Mouse (Mus musculus) kidney, adult 11 months (tissue): ENCODE measurements around the gene Bicd2.

Experiments used
- DNase-seq: peaks from one replicate; pipeline ENCODE4 v3.0.0; 2022

Gene Bicd2

GRCm38 (mm10) chr13:49341012-49341830, at the start of gene Bicd2:
TSS of gene Bicd2 (plus strand) at chr13:49341585.
- peak; percentile 98 for DNase-seq

GRCm38 (mm10) chr13:49291949-49292348, 49.4 kb upstream of the Bicd2 start:
- DNase-seq = no peak

GRCm38 (mm10) chr13:49294108-49294507, 47.3 kb upstream of the Bicd2 start:
- DNase-seq = no peak

GRCm38 (mm10) chr13:49296270-49296669, 45.1 kb upstream of the Bicd2 start:
- DNase-seq = no peak

GRCm38 (mm10) chr13:49298514-49299381, 42.6 kb upstream of the Bicd2 start:
- peak; percentile 76 for DNase-seq

- no peak for DNase-seq
Measured at GRCm38 (mm10) chr13:49300771-49301170, 40.6 kb upstream of the Bicd2 start.

- DNase-seq = no peak
Measured at GRCm38 (mm10) chr13:49306771-49307310, 34.5 kb upstream of the Bicd2 start.

GRCm38 (mm10) chr13:49307311-49307969, 33.9 kb upstream of the Bicd2 start:
- DNase-seq = no peak

GRCm38 (mm10) chr13:49308206-49308605, 33.2 kb upstream of the Bicd2 start:
- no peak for DNase-seq

- no peak for DNase-seq
Measured at GRCm38 (mm10) chr13:49308861-49309403, 32.5 kb upstream of the Bicd2 start.

GRCm38 (mm10) chr13:49309501-49309900, 31.9 kb upstream of the Bicd2 start:
- no peak for DNase-seq

GRCm38 (mm10) chr13:49311642-49312041, 29.7 kb upstream of the Bicd2 start:
- no peak for DNase-seq

GRCm38 (mm10) chr13:49316386-49317162, 24.8 kb upstream of the Bicd2 start:
- DNase-seq = no peak

- no peak for DNase-seq
Measured at GRCm38 (mm10) chr13:49317508-49317907, 23.9 kb upstream of the Bicd2 start.

- DNase-seq = no peak
Measured at GRCm38 (mm10) chr13:49317914-49318313, 23.5 kb upstream of the Bicd2 start.

GRCm38 (mm10) chr13:49320040-49320439, 21.3 kb upstream of the Bicd2 start, which contains the start of gene Fgd3:
TSS of gene Fgd3 (minus strand) at chr13:49320311.
- DNase-seq = no peak

- DNase-seq = no peak
Measured at GRCm38 (mm10) chr13:49320514-49320913, 20.9 kb upstream of the Bicd2 start.

- no peak for DNase-seq
Measured at GRCm38 (mm10) chr13:49321452-49321851, 19.9 kb upstream of the Bicd2 start.

- no peak for DNase-seq
Measured at GRCm38 (mm10) chr13:49322169-49322568, 19.2 kb upstream of the Bicd2 start.

- no peak for DNase-seq
Measured at GRCm38 (mm10) chr13:49322739-49323138, 18.6 kb upstream of the Bicd2 start.

GRCm38 (mm10) chr13:49324871-49325270, 16.5 kb upstream of the Bicd2 start:
- DNase-seq = peak; percentile 50
